Mouse (Mus musculus) hindbrain, embryonic 16.5 days (tissue): ENCODE results near the gene Zbtb20. TPM values are rescaled to one million over a fixed set of nuclear protein-coding genes. Genes with fewer than 3 reads are reported as not detected.

Experiments used
- ATAC-seq: fragments of 200-750 bp; cut with Nextera tagmentation; 2 replicates; pipeline ENCODE4 v1.8.0; 2017; ENCODE audit warnings: moderate TSS enrichment, moderate library complexity
- H3K27ac ChIP-seq: fragments of 300-500 bp; sonication (generic); 2 replicates; pipeline ENCODE4 v1.5.1; 2014; ENCODE audit warnings: low read depth, mild to moderate bottlenecking, control low read depth, low read length, moderate library complexity
- H3K27me3 ChIP-seq: fragments of 300-500 bp; sonication (generic); replicated peaks from 2 replicates; pipeline ENCODE4 v1.6.1; 2014; ENCODE audit warnings: low read length; ENCODE audit not compliant: control insufficient read depth, insufficient read depth
- H3K36me3 ChIP-seq: fragments of 300-500 bp; sonication (generic); 2 replicates; pipeline ENCODE4 v1.6.1; 2014; ENCODE audit warnings: mild to moderate bottlenecking, low read length, moderate library complexity, mixed read lengths; ENCODE audit not compliant: control insufficient read depth, insufficient read depth
- H3K4me1 ChIP-seq: fragments of 300-500 bp; sonication (generic); 2 replicates; pipeline ENCODE4 v1.6.1; 2014; ENCODE audit warnings: low read depth, low read length; ENCODE audit not compliant: control insufficient read depth, insufficient read depth
- H3K4me2 ChIP-seq: fragments of 300-500 bp; sonication (generic); 2 replicates; pipeline ENCODE4 v1.6.1; 2014; ENCODE audit warnings: mild to moderate bottlenecking, low read length, control low read depth, moderate library complexity
- H3K4me3 ChIP-seq: fragments of 300-500 bp; sonication (generic); 2 replicates; pipeline ENCODE4 v1.5.1; 2014; ENCODE audit warnings: mild to moderate bottlenecking, low read length, control low read depth, moderate library complexity
- H3K9ac ChIP-seq: fragments of 300-500 bp; sonication (generic); 2 replicates; pipeline ENCODE4 v1.6.1; 2014; ENCODE audit warnings: low read depth, mild to moderate bottlenecking, control low read depth, low read length, moderate library complexity
- H3K9me3 ChIP-seq: fragments of 300-500 bp; sonication (generic); 2 replicates; pipeline ENCODE4 v1.6.1; 2014; ENCODE audit warnings: mild to moderate bottlenecking, low read length, moderate library complexity; ENCODE audit not compliant: control insufficient read depth
- WGBS: fragments of 180-500 bp; shearing (Covaris S2); extraction: QIAGEN DNeasy Blood & Tissue Kit; methylation state at CpG from one replicate; pipeline ENCODE4 v1.1.7; 2014; 5-methylcytosine and 5-hydroxymethylcytosine counted together
- polyA plus RNA-seq: library from polyadenylated mRNA; unstranded; fragments of >200 nt; fragmentation: Nextera tagmentation; extraction: Ambion mirVana; gene quantifications from 2 replicates; pipeline ENCODE4 v1.2.1, GENCODE M21; 2015

Gene Zbtb20
- polyA plus RNA-seq, 1 experiment from 2014 or later: 46.6 TPM

GRCm38 (mm10) chr16:43230253-43230652 lies 354.6 kb downstream of the Zbtb20 start:
- no peak for ATAC-seq
- Histone ChIP-seq H3K9me3 (no peaks in the 10 kb centered on the region), H3K4me1 (no peaks in the 10 kb centered on the region; the same call in 1 of the 2 replicates), H3K4me3 (no peak overlapping the region), H3K9ac (no peak overlapping the region), H3K27me3 (no peaks in the 10 kb centered on the region), H3K4me2 (no peak overlapping the region), H3K27ac (no peak overlapping the region), H3K36me3 (no peaks in the 10 kb centered on the region)
- WGBS: 61% methylated on average over 4 of the region's 4 CpGs

GRCm38 (mm10) chr16:43234249-43234648 lies 358.6 kb downstream of the Zbtb20 start:
- Histone ChIP-seq H3K4me2 (no peak overlapping the region), H3K27me3 (no peaks in the 10 kb centered on the region), H3K27ac (no peak overlapping the region), H3K9ac (no peak overlapping the region), H3K4me1 (no peaks in the 10 kb centered on the region; the same call in 1 of the 2 replicates), H3K9me3 (no peaks in the 10 kb centered on the region), H3K4me3 (no peak overlapping the region), H3K36me3 (no peaks in the 10 kb centered on the region)
- ATAC-seq: no peak

- no peaks in the 10 kb centered on the region for H3K36me3 ChIP-seq
- H3K4me2 ChIP-seq: peak overlapping the region; percentile 24
- H3K4me3 ChIP-seq: no peak overlapping the region
- peak overlapping the region; percentile 24; the same call in 1 of the 2 replicates for H3K27ac ChIP-seq
- H3K9me3 ChIP-seq: no peaks in the 10 kb centered on the region
- 60% methylated on average over 7 of the region's 7 CpGs for WGBS
- no peaks in the 10 kb centered on the region; the same call in 1 of the 2 replicates for H3K4me1 ChIP-seq
- H3K27me3 ChIP-seq: no peaks in the 10 kb centered on the region
- no peak overlapping the region for H3K9ac ChIP-seq
- ATAC-seq: no peak
Measured at GRCm38 (mm10) chr16:43235317-43235716, 359.6 kb downstream of the Zbtb20 start.

- Histone ChIP-seq H3K4me2 (peak overlapping the region; percentile 24), H3K27ac (no peak overlapping the region), H3K9me3 (no peaks in the 10 kb centered on the region), H3K27me3 (no peaks in the 10 kb centered on the region), H3K4me1 (no peaks in the 10 kb centered on the region; the same call in 1 of the 2 replicates), H3K4me3 (no peak overlapping the region), H3K9ac (no peak overlapping the region), H3K36me3 (no peaks in the 10 kb centered on the region)
- no peak for ATAC-seq
- 57% methylated on average over 8 of the region's 8 CpGs for WGBS
Measured at GRCm38 (mm10) chr16:43235721-43236159, 360.1 kb downstream of the Zbtb20 start.

GRCm38 (mm10) chr16:43237551-43237950 lies 361.9 kb downstream of the Zbtb20 start:
- Histone ChIP-seq H3K36me3 (no peaks in the 10 kb centered on the region), H3K9me3 (no peaks in the 10 kb centered on the region), H3K4me2 (no peak overlapping the region), H3K4me3 (no peak overlapping the region), H3K4me1 (no peaks in the 10 kb centered on the region; the same call in 1 of the 2 replicates), H3K9ac (no peak overlapping the region), H3K27ac (no peak overlapping the region), H3K27me3 (no peaks in the 10 kb centered on the region)
- 70% methylated on average over 2 of the region's 2 CpGs for WGBS
- no peak for ATAC-seq

- no peaks in the 10 kb centered on the region for H3K4me1 ChIP-seq
- no peaks in the 10 kb centered on the region for H3K27me3 ChIP-seq
- no peak overlapping the region for H3K27ac ChIP-seq
- H3K4me3 ChIP-seq: no peak overlapping the region
- no peaks in the 10 kb centered on the region for H3K36me3 ChIP-seq
- WGBS: 63% methylated on average over 5 of the region's 5 CpGs
- ATAC-seq: no peak
- no peak overlapping the region for H3K4me2 ChIP-seq
- no peak overlapping the region for H3K9ac ChIP-seq
- no peaks in the 10 kb centered on the region for H3K9me3 ChIP-seq
Measured at GRCm38 (mm10) chr16:43247026-43247425, 371.3 kb downstream of the Zbtb20 start.

- H3K4me1 ChIP-seq: no peaks in the 10 kb centered on the region
- ATAC-seq: no peak
- H3K9me3 ChIP-seq: no peaks in the 10 kb centered on the region
- H3K27me3 ChIP-seq: no peaks in the 10 kb centered on the region
- H3K4me2 ChIP-seq: no peak overlapping the region
- H3K9ac ChIP-seq: no peak overlapping the region
- H3K4me3 ChIP-seq: no peak overlapping the region
- H3K36me3 ChIP-seq: no peaks in the 10 kb centered on the region
- WGBS: 45% methylated on average over 2 of the region's 2 CpGs
- no peak overlapping the region for H3K27ac ChIP-seq
Measured at GRCm38 (mm10) chr16:43253077-43253476, 377.4 kb downstream of the Zbtb20 start.

- no peaks in the 10 kb centered on the region for H3K27me3 ChIP-seq
- no peak overlapping the region for H3K4me2 ChIP-seq
- no peak for ATAC-seq
- no peak overlapping the region for H3K9ac ChIP-seq
- H3K27ac ChIP-seq: no peak overlapping the region
- WGBS: 92% methylated on average over 4 of the region's 4 CpGs
- no peaks in the 10 kb centered on the region for H3K9me3 ChIP-seq
- no peak overlapping the region for H3K4me3 ChIP-seq
- no peaks in the 10 kb centered on the region for H3K4me1 ChIP-seq
- no peaks in the 10 kb centered on the region for H3K36me3 ChIP-seq
Measured at GRCm38 (mm10) chr16:43253746-43254145, 378.1 kb downstream of the Zbtb20 start.

GRCm38 (mm10) chr16:43256191-43256899 lies 380.7 kb downstream of the Zbtb20 start:
- Histone ChIP-seq H3K4me3 (no peak overlapping the region), H3K27ac (no peak overlapping the region), H3K9ac (no peak overlapping the region), H3K9me3 (no peaks in the 10 kb centered on the region), H3K27me3 (no peaks in the 10 kb centered on the region), H3K4me2 (no peak overlapping the region), H3K4me1 (no peaks in the 10 kb centered on the region), H3K36me3 (no peaks in the 10 kb centered on the region)
- 88% methylated on average over 3 of the region's 3 CpGs for WGBS
- no peak for ATAC-seq
